16 mouse cellular contexts compared by ENCODE assay signal in the genomic region with DNA sequence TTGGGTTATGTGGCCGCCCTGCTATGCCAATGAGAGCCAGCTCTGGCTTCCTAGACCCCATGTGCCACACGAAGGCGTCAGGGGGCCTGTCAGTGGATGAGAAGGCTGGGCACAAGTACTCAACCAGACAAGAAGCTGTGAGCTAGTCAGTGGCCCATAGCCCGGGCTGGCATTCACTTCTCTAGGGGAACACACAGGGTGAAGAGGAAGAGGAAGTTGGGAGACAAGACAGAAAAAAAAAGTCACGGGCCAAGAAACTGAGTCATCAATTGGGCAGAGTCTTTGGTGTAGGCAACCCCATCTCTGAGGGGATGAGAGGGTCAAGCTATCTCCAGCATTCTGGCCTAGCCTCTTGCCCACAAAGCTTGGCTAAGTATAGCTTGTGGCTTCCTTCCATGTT.
DNase-seq lines count a peak whose midpoint lies in the region; ATAC-seq lines count a peak whose summit lies in the region.
"Had no signal": no experiment of that assay in that cellular context is flagged by ENCODE, and none has a peak within 500 bp of the region (broad histone marks: within the 10 kb centered on the region; RNA-seq: fewer than 3 reads in every experiment).

No protein-coding gene starts in this region.

- intact Hi-C loops in heart, postnatal 25 days (cut with DNase I): no loop called here

- peak; percentile 57 to 71; a peak in 2 of 4 replicates for ATAC-seq in hematopoietic stem cell, adult 5-6 weeks (replicated peaks in 1 of 2; ENCODE audit: insufficient read depth in 1 of 2, low FRiP score in 2 of 2, low TSS enrichment in 1 of 2, low read depth in 1 of 2, poor library complexity in 2 of 2, severe bottlenecking in 2 of 2)
- ATAC-seq in intestine, embryonic 16.5 days: no peak
- ATAC-seq: CD4-positive, CD25-positive, alpha-beta regulatory T cell, adult 4 months had no signal

- peaks cover 18% of the 10 kb centered on the region; the same call in 1 of the 2 replicates for H3K4me1 ChIP-seq in intestine, embryonic 16.5 days (ENCODE audit: control insufficient read depth, insufficient read depth, low read length)

- H3K36me3 ChIP-seq in intestine, embryonic 16.5 days (ENCODE audit: control insufficient read depth, insufficient read depth, low read length): no peaks in the 10 kb centered on the region
- H3K36me3 ChIP-seq: embryonic facial prominence, embryonic 12.5 days; heart, embryonic 12.5 days; intestine, embryonic 15.5 days; liver, embryonic 13.5 days; midbrain, embryonic 13.5 days had no signal

- H3K27me3 ChIP-seq in intestine, embryonic 16.5 days (replicated peaks; ENCODE audit: control insufficient read depth, insufficient read depth, low read length): no peaks in the 10 kb centered on the region
- H3K27me3 ChIP-seq: embryonic facial prominence, embryonic 12.5 days; intestine, embryonic 15.5 days; liver, embryonic 13.5 days had no signal

- no peak overlapping the region for H3K9ac ChIP-seq in intestine, embryonic 16.5 days (ENCODE audit: low read depth, low read length)
- H3K9ac ChIP-seq: embryonic facial prominence, embryonic 12.5 days; heart, embryonic 12.5 days; intestine, embryonic 15.5 days; liver, embryonic 13.5 days; midbrain, embryonic 13.5 days had no signal

- H3K9me3 ChIP-seq in intestine, embryonic 16.5 days (ENCODE audit: control insufficient read depth, low read length): no peaks in the 10 kb centered on the region
- H3K9me3 ChIP-seq: embryonic facial prominence, embryonic 12.5 days; heart, embryonic 12.5 days; intestine, embryonic 15.5 days; liver, embryonic 13.5 days; midbrain, embryonic 13.5 days had no signal

- H3K27ac ChIP-seq in intestine, embryonic 16.5 days (ENCODE audit: low read length): no peak overlapping the region
- H3K27ac ChIP-seq: embryonic facial prominence, embryonic 12.5 days; intestine, embryonic 15.5 days; liver, embryonic 13.5 days had no signal

- peak; percentile 31 for DNase-seq in heart, adult 8-10 months (ENCODE audit: low spot score)
- DNase-seq in heart, postnatal 25 days (ENCODE audit: low spot score): no peak
- DNase-seq in spleen, postnatal 36 days (ENCODE audit: low spot score in 2 of 2): peak; percentile 36 to 48
- no peak for DNase-seq in spleen, adult 12 weeks (ENCODE audit: low spot score)
- DNase-seq in urinary bladder, postnatal 10 days (ENCODE audit: low spot score): no peak
- DNase-seq in thymus, adult 18-20 months: no peak
- DNase-seq: cerebellum, adult 2 months; liver, embryonic 13.5 days; thymus, postnatal 36 days had no signal

- no peak overlapping the region for H3K4me2 ChIP-seq in intestine, embryonic 16.5 days (ENCODE audit: low read depth, low read length)
- H3K4me2 ChIP-seq: embryonic facial prominence, embryonic 12.5 days; heart, embryonic 12.5 days; intestine, embryonic 15.5 days; liver, embryonic 13.5 days; midbrain, embryonic 13.5 days had no signal

- 86% methylated on average over 5 of the region's 5 CpGs for WGBS in intestine, embryonic 16.5 days

- H3K4me3 ChIP-seq in intestine, embryonic 16.5 days (ENCODE audit: low read length): no peak overlapping the region
- H3K4me3 ChIP-seq: embryonic facial prominence, embryonic 12.5 days; heart, embryonic 12.5 days; intestine, embryonic 15.5 days; liver, embryonic 13.5 days; midbrain, embryonic 13.5 days had no signal

Comparison
In these comparisons a context has a peak if more than half of its experiments do, and no peak if none do; other contexts are left out.
1. DNase-seq: peak in heart, adult 8-10 months (single experiment) and spleen, postnatal 36 days (2 of 2); none in heart, postnatal 25 days (single experiment), spleen, adult 12 weeks (single experiment), urinary bladder, postnatal 10 days (single experiment) and thymus, adult 18-20 months (0 of 2).